Mouse (Mus musculus) thymus, adult 18-20 months (tissue): ENCODE measurements around the gene Trem3.

Experiments
- DNase-seq, 2 experiments: peaks; one replicate each; pipeline ENCODE4 v3.0.0; 2022; ENCODE audit warnings: mixed read lengths in 2 of 2

Gene Trem3

GRCm38 (mm10) chr17:48272598-48272997, 25.0 kb downstream of the Trem3 start:
- no peak for DNase-seq

GRCm38 (mm10) chr17:48274098-48274497, 26.5 kb downstream of the Trem3 start:
- DNase-seq = no peak

- peak; percentile 30 to 57 for DNase-seq
These were observed 27.3 kb downstream of the Trem3 start for GRCm38 (mm10) chr17:48274885-48275284.

GRCm38 (mm10) chr17:48275736-48276135, 28.2 kb downstream of the Trem3 start:
- no peak for DNase-seq

GRCm38 (mm10) chr17:48278381-48278780, 30.8 kb downstream of the Trem3 start:
- DNase-seq = no peak

GRCm38 (mm10) chr17:48279002-48279401, 31.4 kb downstream of the Trem3 start:
- DNase-seq = no peak

GRCm38 (mm10) chr17:48280943-48281738, 33.6 kb downstream of the Trem3 start:
- DNase-seq = no peak

GRCm38 (mm10) chr17:48281739-48282085, 34.1 kb downstream of the Trem3 start:
- no peak for DNase-seq

GRCm38 (mm10) chr17:48286765-48287164, 39.2 kb downstream of the Trem3 start:
- no peak for DNase-seq

- no peak for DNase-seq
These were observed 39.7 kb downstream of the Trem3 start for GRCm38 (mm10) chr17:48287276-48287675.

- DNase-seq = no peak
These were observed 46.1 kb downstream of the Trem3 start for GRCm38 (mm10) chr17:48293500-48294194.

- DNase-seq = no peak
These were observed 51.6 kb downstream of the Trem3 start, which contains the start of gene Treml2 for GRCm38 (mm10) chr17:48299203-48299602. TSS of gene Treml2 (plus strand) at chr17:48299498.

DNA sequence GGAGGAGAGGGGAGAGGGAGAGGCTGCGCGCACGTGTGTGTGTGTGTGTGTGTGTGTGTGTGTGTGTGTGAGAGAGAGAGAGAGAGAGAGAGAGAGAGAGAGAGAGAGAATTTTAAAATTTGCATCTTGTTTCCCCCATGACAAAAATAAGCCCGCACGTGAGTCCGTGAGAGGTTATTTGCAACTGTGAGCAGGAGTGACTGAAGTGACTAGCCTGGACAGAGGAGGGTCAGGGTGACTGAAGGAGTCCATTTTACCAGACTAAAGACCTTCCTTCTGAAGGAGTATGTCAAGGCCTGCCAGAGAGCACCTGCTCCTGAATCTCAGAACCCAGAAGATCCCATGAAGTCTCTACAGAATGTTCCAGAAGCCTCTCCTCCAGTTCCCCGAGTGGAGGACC, 52.2 kb downstream of the Trem3 start:
- peak in 1 of 2 experiments; percentile 19 for DNase-seq

DNA sequence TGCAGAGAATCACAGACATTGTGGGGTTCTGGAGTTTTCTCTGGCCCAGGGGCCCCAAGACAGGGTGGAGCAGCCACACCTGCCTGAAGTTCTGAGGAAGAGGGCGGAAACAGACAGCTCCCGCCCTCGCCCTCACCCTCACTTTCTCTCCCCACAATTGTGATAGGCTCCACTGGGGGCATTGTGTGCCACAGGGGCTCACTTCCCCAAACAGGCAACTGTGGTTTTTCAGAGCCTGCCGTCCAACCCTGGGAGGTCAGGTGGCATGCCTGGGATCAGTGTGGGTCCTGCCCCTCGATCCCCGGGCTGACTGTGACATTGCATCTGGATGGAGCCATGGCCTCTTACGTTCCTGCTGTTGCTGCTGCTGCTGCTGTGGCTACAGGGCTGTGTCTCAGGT, 52.6 kb downstream of the Trem3 start:
- peak; percentile 61 to 78 for DNase-seq

GRCm38 (mm10) chr17:48300861-48301260, 53.3 kb downstream of the Trem3 start:
- DNase-seq = peak; percentile 55 to 76

GRCm38 (mm10) chr17:48301792-48302191, 54.2 kb downstream of the Trem3 start:
- no peak for DNase-seq
